8 mouse cellular contexts compared by ENCODE assay signal in the genomic region with DNA sequence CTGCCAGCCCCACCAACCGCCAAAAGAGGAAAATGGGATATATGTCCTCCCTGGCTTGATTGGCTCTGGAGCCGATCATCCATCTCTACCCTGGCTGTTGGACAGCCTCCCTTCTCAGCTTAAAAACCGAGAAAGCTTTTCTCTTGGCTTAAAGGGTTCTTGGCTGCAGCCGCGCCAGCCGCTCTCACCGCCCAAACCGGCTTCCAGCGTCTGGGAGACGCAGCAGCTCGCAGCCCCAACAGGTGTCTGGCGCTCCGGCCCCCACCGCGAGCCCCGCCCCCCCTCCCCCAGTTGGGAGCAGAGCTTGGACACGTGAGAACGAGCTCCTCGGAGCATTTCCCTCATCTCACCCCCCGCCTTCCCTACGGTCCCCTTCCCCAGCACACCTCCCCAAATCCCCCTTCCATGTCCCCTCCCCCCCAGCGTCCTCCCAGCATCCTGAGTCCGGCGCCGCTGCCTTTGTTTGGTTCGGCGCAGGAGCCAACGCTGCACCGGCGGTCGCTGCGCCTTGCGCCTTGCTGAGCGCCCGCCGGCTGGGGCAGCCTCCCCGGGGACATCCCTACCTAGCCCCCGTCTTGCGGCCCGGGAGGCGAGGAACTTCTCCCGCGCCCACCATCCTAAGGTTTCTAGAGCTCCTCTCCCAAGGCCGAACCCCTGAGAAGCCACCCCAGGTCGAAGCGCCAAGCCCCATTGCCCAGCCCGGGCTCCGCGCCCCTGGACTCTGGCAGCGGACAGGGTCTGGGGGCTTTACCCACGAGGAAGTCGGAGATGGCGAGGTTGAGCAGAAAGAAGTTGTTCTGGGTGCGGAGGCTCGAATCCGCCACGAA. TPM values are rescaled to one million over a fixed set of nuclear protein-coding genes. Genes with fewer than 3 reads are reported as not detected.
DNase-seq lines count a peak whose midpoint lies in the region; ATAC-seq and TF ChIP-seq lines count a peak whose summit lies in the region.

No protein-coding gene starts in this region.

- H3K4me3 ChIP-seq in thymus, adult 2 months (ENCODE audit: control insufficient read depth, insufficient read depth, low read length) = peak overlapping the region; percentile 16
- H3K4me3 ChIP-seq in intestine, postnatal 0 days (ENCODE audit: low read depth, low read length) = peak overlapping the region; percentile 50
- H3K4me3 ChIP-seq in olfactory bulb, adult 2 months (ENCODE audit: insufficient read depth, low read depth, low read length) = peak overlapping the region; percentile 72

- H3K9me3 ChIP-seq in intestine, postnatal 0 days (ENCODE audit: control insufficient read depth) = no peaks in the 10 kb centered on the region

- DNase-seq in heart, adult 11 months = peak; percentile 86
- DNase-seq in heart, adult 18-20 months = no peak
- DNase-seq in thymus, adult 2 months = peak; percentile 8
- DNase-seq in thymus, postnatal 10 days (ENCODE audit: low spot score in 2 of 2) = no peak
- DNase-seq in B cell, adult 2 months = no peak
- DNase-seq in T-cell, adult 2 months (ENCODE audit: low spot score) = no peak

- no peak overlapping the region for H3K27ac ChIP-seq in thymus, adult 2 months (ENCODE audit: control insufficient read depth, insufficient read depth, low read length)
- no peak overlapping the region for H3K27ac ChIP-seq in intestine, postnatal 0 days (ENCODE audit: low read depth, low read length)
- H3K27ac ChIP-seq in olfactory bulb, adult 2 months (ENCODE audit: insufficient read depth, low read depth, low read length) = no peak overlapping the region

- 4% methylated on average over 57 of the region's 57 CpGs for WGBS in thymus, adult 2 months
- 1% methylated on average over 56 of the region's 57 CpGs for WGBS in intestine, postnatal 0 days
- WGBS in olfactory bulb, adult 2 months = under 1% methylated on average over 57 of the region's 57 CpGs

- no peak for TF ChIP-seq POLR2A in thymus, adult 2 months (IDR thresholded peaks at IDR 0.05; ENCODE audit: control insufficient read depth, extremely low read depth, insufficient read depth, low read length, poor library complexity)
- TF ChIP-seq POLR2A in olfactory bulb, adult 2 months (IDR thresholded peaks at IDR 0.05; ENCODE audit: insufficient read depth, low read depth, low read length) = no peak

- H3K4me1 ChIP-seq in thymus, adult 2 months (replicated peaks; ENCODE audit: control insufficient read depth, insufficient read depth, low read length) = peaks cover 39% of the 10 kb centered on the region
- H3K4me1 ChIP-seq in intestine, postnatal 0 days (replicated peaks; ENCODE audit: control insufficient read depth, insufficient read depth, low read length) = no peaks in the 10 kb centered on the region
- H3K4me1 ChIP-seq in olfactory bulb, adult 2 months (ENCODE audit: control insufficient read depth, insufficient read depth, low read length) = peaks cover 65% of the 10 kb centered on the region

- peaks cover 13% of the 10 kb centered on the region for H3K27me3 ChIP-seq in thymus, adult 2 months (ENCODE audit: control insufficient read depth, insufficient read depth, low read length)
- H3K27me3 ChIP-seq in intestine, postnatal 0 days (replicated peaks; ENCODE audit: control insufficient read depth, insufficient read depth, low read length) = peaks cover 65% of the 10 kb centered on the region

- no peak overlapping the region for H3K9ac ChIP-seq in intestine, postnatal 0 days (ENCODE audit: low read depth, low read length)

- H3K4me2 ChIP-seq in intestine, postnatal 0 days (replicated peaks; ENCODE audit: low read depth) = peak overlapping the region; percentile 96

- no peak for ATAC-seq in intestine, postnatal 0 days

- TF ChIP-seq CTCF in thymus, adult 2 months (IDR thresholded peaks at IDR 0.05; ENCODE audit: borderline replicate concordance, control insufficient read depth, extremely low read depth, insufficient read depth, low read length, poor library complexity) = no peak
- TF ChIP-seq CTCF in intestine, postnatal 0 days (IDR thresholded peaks at IDR 0.05; ENCODE audit: low read depth) = no peak
- no peak for TF ChIP-seq CTCF in olfactory bulb, adult 2 months (IDR thresholded peaks at IDR 0.05; ENCODE audit: insufficient read depth, low read depth, low read length)

- H3K36me3 ChIP-seq in thymus, adult 2 months (ENCODE audit: control insufficient read depth, insufficient read depth, low read length) = no peaks in the 10 kb centered on the region
- no peaks in the 10 kb centered on the region for H3K36me3 ChIP-seq in intestine, postnatal 0 days (ENCODE audit: control insufficient read depth, insufficient read depth)

RNA-seq across cellular contexts. Expression of a gene that starts 0.9 kb away (rescaled TPM):
- total RNA-seq in heart, adult 18-20 months (2021) = not detected
- polyA plus RNA-seq in thymus, adult 2 months (2012; rRNA removed) = 4.1 and 4.4 TPM in 2 replicates
- not detected in 2 replicates for polyA plus RNA-seq in intestine, postnatal 0 days (2015; fragmentation: Nextera tagmentation; extraction: Ambion mirVana)
- polyA plus RNA-seq in olfactory bulb, adult 2 months (2012; ENCODE audit: insufficient read depth, insufficient read length, low replicate concordance, missing spikeins) = not detected in 2 replicates

RNA-seq across cellular contexts. Expression of a gene that starts 15.7 kb away (rescaled TPM):
- 10 to 100 TPM; 32.9 to 36.0 TPM for total RNA-seq in heart, adult 18-20 months (2021)
- polyA plus RNA-seq in thymus, adult 2 months (2012; rRNA removed) = 19.3 and 21.7 TPM in 2 replicates
- polyA plus RNA-seq in intestine, postnatal 0 days (2015; fragmentation: Nextera tagmentation; extraction: Ambion mirVana) = 22.9 and 26.4 TPM in 2 replicates
- polyA plus RNA-seq in olfactory bulb, adult 2 months (2012; ENCODE audit: insufficient read depth, insufficient read length, low replicate concordance, missing spikeins) = not detected in 2 replicates

RNA-seq across cellular contexts. Expression of a gene that starts 33.0 kb away (rescaled TPM):
- 10 to 100 TPM; 27.3 to 31.7 TPM for total RNA-seq in heart, adult 18-20 months (2021)
- 25.1 and 31.3 TPM in 2 replicates for polyA plus RNA-seq in thymus, adult 2 months (2012; rRNA removed)
- 9.8 and 11.1 TPM in 2 replicates for polyA plus RNA-seq in intestine, postnatal 0 days (2015; fragmentation: Nextera tagmentation; extraction: Ambion mirVana)
- not detected in 2 replicates for polyA plus RNA-seq in olfactory bulb, adult 2 months (2012; ENCODE audit: insufficient read depth, insufficient read length, low replicate concordance, missing spikeins)

Comparison
In these comparisons a context has a peak if more than half of its experiments do, and no peak if none do; other contexts are left out.
1. DNase-seq: peak in heart, adult 11 months (single experiment) and thymus, adult 2 months (single experiment); none in heart, adult 18-20 months (0 of 2), thymus, postnatal 10 days (0 of 2), B cell, adult 2 months (0 of 2) and T-cell, adult 2 months (single experiment).
2. H3K4me3 ChIP-seq: peak in every context shown above with its lines; median percentile 72 in olfactory bulb, adult 2 months; 50 in intestine, postnatal 0 days; 16 in thymus, adult 2 months.